Mouse (Mus musculus) hindbrain, embryonic 10.5 days (tissue): Measurements from ENCODE around the gene Dpf2. TPM values are rescaled to one million over a fixed set of nuclear protein-coding genes. Genes with fewer than 3 reads are reported as not detected.

ENCODE experiments used
- DNase-seq: peaks from one replicate; pipeline ENCODE4 v3.0.0-alpha.2; 2017; ENCODE audit warnings: low spot score
- H3K27ac ChIP-seq: fragments of 300-500 bp; sonication (generic); 2 replicates; pipeline ENCODE4 v1.5.1; 2016; ENCODE audit warnings: mild to moderate bottlenecking, moderate library complexity
- H3K27me3 ChIP-seq: fragments of 300-500 bp; sonication (generic); 2 replicates; pipeline ENCODE4 v1.6.1; 2016; ENCODE audit warnings: mild to moderate bottlenecking; ENCODE audit not compliant: poor library complexity, insufficient read depth, severe bottlenecking
- H3K36me3 ChIP-seq: fragments of 300-500 bp; sonication (generic); 2 replicates; pipeline ENCODE4 v1.6.1; 2016; ENCODE audit warnings: mild to moderate bottlenecking, moderate library complexity
- H3K4me1 ChIP-seq: fragments of 300-500 bp; sonication (generic); replicated peaks from 2 replicates; pipeline ENCODE4 v1.6.1; 2016; ENCODE audit warnings: mild to moderate bottlenecking
- H3K4me3 ChIP-seq: fragments of 300-500 bp; sonication (generic); 2 replicates; pipeline ENCODE4 v1.5.1; 2016; ENCODE audit warnings: mild to moderate bottlenecking, moderate library complexity
- H3K9me3 ChIP-seq: fragments of 300-500 bp; sonication (generic); 2 replicates; pipeline ENCODE4 v1.6.1; 2016; ENCODE audit warnings: mild to moderate bottlenecking, moderate library complexity
- WGBS: fragments of 180-500 bp; shearing (Covaris S2); methylation state at CpG from one replicate; pipeline ENCODE4 v1.1.7; 2016; 5-methylcytosine and 5-hydroxymethylcytosine counted together
- polyA plus RNA-seq: library from polyadenylated mRNA; unstranded; fragments of >200 nt; fragmentation: Nextera tagmentation; extraction: Ambion mirVana; gene quantifications from 2 replicates; pipeline ENCODE4 v1.2.1, GENCODE M21; 2016

Gene Dpf2
- polyA plus RNA-seq: 225 TPM in 2 replicates

DNA sequence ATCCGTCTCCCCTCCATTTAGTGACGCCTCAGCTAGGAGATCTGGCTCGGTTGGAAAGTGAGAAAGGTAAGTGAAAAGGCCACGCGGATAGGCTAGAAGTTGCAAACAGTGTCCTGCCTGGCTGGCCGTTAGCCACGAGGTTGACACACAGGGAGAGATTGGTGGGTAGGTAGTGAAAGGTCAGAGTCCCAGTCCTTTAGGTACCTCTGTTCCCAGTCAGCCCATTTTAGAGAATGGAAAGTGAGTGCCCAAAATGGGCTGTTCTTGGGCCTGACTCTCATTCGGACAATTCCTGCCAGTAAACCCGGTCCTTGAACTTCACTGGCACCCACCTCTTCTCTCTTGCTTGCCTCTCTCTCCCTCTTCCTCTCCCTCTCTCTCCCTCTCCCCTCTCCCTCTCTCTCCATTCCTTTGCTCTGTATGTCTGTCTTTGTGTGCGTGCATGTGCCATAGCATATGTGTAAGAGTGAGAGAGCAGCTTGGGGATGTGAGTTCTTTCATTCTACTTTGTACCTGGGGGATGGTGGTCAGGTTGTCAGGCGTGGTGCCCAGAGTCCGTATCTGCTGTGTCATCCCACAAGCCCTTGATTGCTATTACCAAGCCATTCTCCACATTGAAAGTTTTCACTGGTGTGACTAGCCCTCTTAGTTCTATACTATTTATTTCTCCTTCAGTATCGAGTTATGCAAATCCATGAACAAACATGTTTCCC, at the start of gene Dpf2:
Dpf2 (minus strand) TSS at position 4 of the 713 bp plus-strand sequence.
- 24% methylated on average over 13 of the region's 13 CpGs for WGBS
- H3K27ac ChIP-seq: peak within 1 kb of the TSS; percentile 98
- no peaks in the 10 kb centered on the region for H3K27me3 ChIP-seq
- peaks cover 31% of the 10 kb centered on the region for H3K4me1 ChIP-seq
- H3K36me3 ChIP-seq: peaks cover 36% of the 10 kb centered on the region
- H3K9me3 ChIP-seq: no peaks in the 10 kb centered on the region
- DNase-seq: no peak
- H3K4me3 ChIP-seq: peak within 1 kb of the TSS; percentile 99

DNA sequence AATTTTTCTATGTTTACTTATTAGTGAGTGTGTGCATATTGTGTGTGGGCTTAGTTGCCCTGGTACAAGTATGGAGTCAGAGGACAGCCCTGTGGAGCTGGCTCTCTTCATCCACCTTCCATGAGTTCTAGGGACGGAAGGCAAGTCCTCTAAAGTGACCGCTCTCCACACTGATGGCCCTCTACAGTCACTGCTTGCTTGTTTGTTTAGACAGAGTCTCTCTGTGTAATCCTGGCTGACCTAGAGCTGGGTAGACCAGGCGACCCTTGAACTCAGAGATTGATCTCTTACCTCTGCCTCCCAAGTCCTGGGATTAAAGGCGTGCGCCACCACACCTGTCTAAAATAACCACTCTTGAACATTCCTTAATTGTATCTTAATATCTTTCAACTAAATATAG, 44.6 kb upstream of the Dpf2 start:
- Histone ChIP-seq H3K36me3 (peaks cover 92% of the 10 kb centered on the region), H3K9me3 (no peaks in the 10 kb centered on the region), H3K4me1 (peaks cover 20% of the 10 kb centered on the region), H3K4me3 (no peak overlapping the region), H3K27ac (no peak overlapping the region), H3K27me3 (no peaks in the 10 kb centered on the region)
- no peak for DNase-seq
- WGBS: 91% methylated on average over 5 of the region's 5 CpGs

GRCm38 (mm10) chr19:5956685-5957084, 43.9 kb upstream of the Dpf2 start:
- Histone ChIP-seq H3K36me3 (peaks cover 97% of the 10 kb centered on the region), H3K4me3 (no peak overlapping the region; the same call in 1 of the 2 replicates), H3K4me1 (peaks cover 16% of the 10 kb centered on the region), H3K27me3 (no peaks in the 10 kb centered on the region), H3K27ac (no peak overlapping the region), H3K9me3 (no peaks in the 10 kb centered on the region)
- peak; percentile 77 for DNase-seq
- 43% methylated on average over 3 of the region's 3 CpGs for WGBS

- no peak for DNase-seq
These were observed 43.2 kb upstream of the Dpf2 start for GRCm38 (mm10) chr19:5955704-5956670.

GRCm38 (mm10) chr19:5954936-5955335, 42.1 kb upstream of the Dpf2 start:
- 90% methylated on average over 10 of the region's 10 CpGs for WGBS
- peaks cover 6% of the 10 kb centered on the region for H3K4me1 ChIP-seq
- DNase-seq: no peak

More at GRCm38 (mm10) chr19:5955704-5956670, 43.2 kb upstream of the Dpf2 start:
- 88% methylated on average over 28 of the region's 28 CpGs for WGBS
- Histone ChIP-seq H3K36me3 (peaks cover 97% of the 10 kb centered on the region), H3K4me3 (no peak overlapping the region), H3K9me3 (no peaks in the 10 kb centered on the region), H3K27me3 (no peaks in the 10 kb centered on the region), H3K27ac (no peak overlapping the region), H3K4me1 (peaks cover 9% of the 10 kb centered on the region)

GRCm38 (mm10) chr19:5954031-5954710, 41.4 kb upstream of the Dpf2 start:
- peaks cover 98% of the 10 kb centered on the region for H3K36me3 ChIP-seq
- no peak for DNase-seq
- WGBS: 89% methylated on average over 22 of the region's 22 CpGs
- H3K4me1 ChIP-seq: peaks cover 6% of the 10 kb centered on the region
- H3K9me3 ChIP-seq: no peaks in the 10 kb centered on the region
- H3K27me3 ChIP-seq: no peaks in the 10 kb centered on the region
- H3K4me3 ChIP-seq: no peak overlapping the region
- H3K27ac ChIP-seq: no peak overlapping the region

More at GRCm38 (mm10) chr19:5954936-5955335, 42.1 kb upstream of the Dpf2 start:
- Histone ChIP-seq H3K27ac (no peak overlapping the region), H3K9me3 (no peaks in the 10 kb centered on the region), H3K4me3 (no peak overlapping the region), H3K27me3 (no peaks in the 10 kb centered on the region), H3K36me3 (peaks cover 98% of the 10 kb centered on the region)

GRCm38 (mm10) chr19:5953201-5953770, 40.5 kb upstream of the Dpf2 start:
- Histone ChIP-seq H3K27me3 (no peaks in the 10 kb centered on the region), H3K36me3 (peaks cover 98% of the 10 kb centered on the region), H3K4me3 (no peak overlapping the region), H3K9me3 (no peaks in the 10 kb centered on the region), H3K27ac (no peak overlapping the region), H3K4me1 (peaks cover 6% of the 10 kb centered on the region)
- no peak for DNase-seq
- WGBS: 94% methylated on average over 19 of the region's 19 CpGs

GRCm38 (mm10) chr19:5952071-5952691, 39.4 kb upstream of the Dpf2 start:
- Histone ChIP-seq H3K4me3 (no peak overlapping the region), H3K4me1 (peaks cover 6% of the 10 kb centered on the region), H3K27me3 (no peaks in the 10 kb centered on the region), H3K9me3 (no peaks in the 10 kb centered on the region), H3K36me3 (peaks cover 98% of the 10 kb centered on the region), H3K27ac (no peak overlapping the region)
- WGBS: 86% methylated on average over 13 of the region's 13 CpGs
- no peak for DNase-seq

DNA sequence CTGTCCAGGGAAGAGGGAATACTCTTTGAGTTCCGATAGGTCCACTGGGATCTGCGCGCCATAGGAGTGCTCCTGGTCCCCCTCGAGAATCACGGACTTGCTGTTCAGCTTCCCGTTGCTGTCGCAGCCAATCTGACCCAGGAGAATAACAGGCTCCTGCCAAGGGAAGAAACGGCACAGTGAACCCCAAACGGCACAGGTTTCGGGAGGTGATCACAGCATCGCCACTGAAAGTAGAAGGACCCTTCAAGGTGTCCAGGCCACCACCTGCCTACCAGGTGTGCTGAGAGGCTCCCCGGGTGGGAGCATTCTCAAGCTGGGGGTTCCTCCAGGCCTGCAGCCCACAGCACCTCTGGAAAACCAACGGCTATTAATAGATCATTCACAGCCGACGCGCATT, 38.8 kb upstream of the Dpf2 start:
- peaks cover 6% of the 10 kb centered on the region for H3K4me1 ChIP-seq
- no peak for DNase-seq
- 92% methylated on average over 16 of the region's 16 CpGs for WGBS

GRCm38 (mm10) chr19:5950218-5950617, 37.4 kb upstream of the Dpf2 start:
- no peak for DNase-seq
- WGBS: 94% methylated on average over 11 of the region's 11 CpGs
- peaks cover 6% of the 10 kb centered on the region for H3K4me1 ChIP-seq
- no peaks in the 10 kb centered on the region for H3K27me3 ChIP-seq
- H3K9me3 ChIP-seq: no peaks in the 10 kb centered on the region
- H3K4me3 ChIP-seq: no peak overlapping the region
- peaks cover 100% of the 10 kb centered on the region for H3K36me3 ChIP-seq
- H3K27ac ChIP-seq: no peak overlapping the region

More for the DNA sequence above, 38.8 kb upstream of the Dpf2 start:
- Histone ChIP-seq H3K9me3 (no peaks in the 10 kb centered on the region), H3K36me3 (peaks cover 98% of the 10 kb centered on the region), H3K27ac (no peak overlapping the region), H3K4me3 (no peak overlapping the region), H3K27me3 (no peaks in the 10 kb centered on the region)

GRCm38 (mm10) chr19:5945891-5946290, 33.1 kb upstream of the Dpf2 start:
- H3K36me3 ChIP-seq: peaks cover 98% of the 10 kb centered on the region
- H3K4me1 ChIP-seq: no peaks in the 10 kb centered on the region
- no peaks in the 10 kb centered on the region for H3K9me3 ChIP-seq
- H3K27me3 ChIP-seq: no peaks in the 10 kb centered on the region
- WGBS: 89% methylated on average over 8 of the region's 8 CpGs
- H3K4me3 ChIP-seq: no peak overlapping the region
- H3K27ac ChIP-seq: no peak overlapping the region
- DNase-seq: no peak

DNA sequence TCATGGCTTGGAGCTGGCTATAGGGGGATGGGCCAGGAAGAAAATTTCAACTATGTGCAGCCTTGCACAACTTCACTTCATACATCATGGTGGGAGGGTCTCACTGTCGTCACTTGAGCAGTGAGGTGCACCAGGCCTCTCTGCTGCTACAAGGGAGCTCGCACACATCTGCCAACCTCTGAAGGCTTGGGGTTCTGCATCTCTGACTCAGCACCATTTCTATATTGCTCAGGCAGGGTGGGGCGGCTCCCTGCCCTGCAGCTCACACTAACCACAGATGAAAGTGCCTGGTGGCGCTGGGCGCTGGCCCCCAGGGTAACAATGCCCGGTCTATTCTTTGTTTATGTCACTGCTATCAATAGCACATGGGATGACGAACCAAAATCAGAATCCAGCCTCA, 32.2 kb upstream of the Dpf2 start:
- Histone ChIP-seq H3K4me3 (no peak overlapping the region), H3K4me1 (no peaks in the 10 kb centered on the region), H3K36me3 (peaks cover 98% of the 10 kb centered on the region), H3K9me3 (no peaks in the 10 kb centered on the region), H3K27me3 (no peaks in the 10 kb centered on the region), H3K27ac (no peak overlapping the region)
- 88% methylated on average over 7 of the region's 7 CpGs for WGBS
- DNase-seq: no peak
